Mouse (Mus musculus) brain, embryonic 18.5 days (tissue): ENCODE data around the gene Maats1.
"Not testable (repeated sequence)": the region's sequence is repeated elsewhere in the genome, so short reads cannot be mapped to it uniquely, and the experiment has no call there.

Experiments used
- DNase-seq: peaks from one replicate; pipeline ENCODE4 v3.0.0-alpha.2; 2012; ENCODE audit warnings: low read depth, low spot score

The Maats1 gene

DNA sequence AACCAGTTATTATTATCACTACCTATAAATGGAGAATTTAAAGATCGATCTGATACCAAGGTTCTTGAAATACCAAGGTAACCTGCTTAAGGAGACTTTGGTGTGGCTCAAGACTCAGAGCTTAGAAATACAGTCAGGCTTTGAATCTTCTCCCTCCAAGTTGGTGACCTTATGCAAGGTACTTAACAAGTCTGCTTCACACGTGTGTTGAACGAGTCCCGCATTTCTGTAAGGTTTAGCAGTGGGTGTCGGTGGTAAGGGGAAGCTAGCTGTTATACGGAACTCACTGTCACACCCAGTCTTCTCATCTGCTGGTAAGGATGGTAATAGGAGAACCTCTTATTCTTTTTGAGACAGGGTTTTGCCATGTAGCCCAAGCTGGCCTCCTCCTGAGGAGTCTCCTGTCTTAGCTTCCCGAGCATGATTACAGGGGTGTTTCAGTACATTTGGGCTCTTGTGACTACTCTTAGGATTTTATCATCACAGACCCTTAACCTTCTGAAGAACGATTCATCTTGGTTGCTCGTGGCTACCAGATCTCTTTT, 6.3 kb upstream of the Maats1 start:
- DNase-seq = no peak

DNA sequence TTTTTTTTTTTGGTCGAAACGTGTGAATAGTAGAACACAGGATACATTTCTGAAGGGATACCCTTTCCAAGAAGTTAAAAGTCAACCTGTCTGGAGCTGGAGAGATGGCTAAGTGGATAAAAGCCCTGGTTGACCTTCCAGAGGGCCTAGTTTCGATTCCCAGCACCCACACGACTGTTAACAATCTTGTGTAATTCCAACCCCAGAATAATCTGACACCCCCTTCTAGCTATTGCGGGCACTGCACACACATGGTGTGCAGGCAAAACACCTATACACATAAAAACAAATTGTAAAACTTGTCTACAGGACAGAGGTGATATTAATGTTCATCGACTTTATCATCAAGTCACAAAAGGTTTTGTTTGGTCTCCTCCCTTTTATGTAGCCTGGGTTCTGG, 5.6 kb upstream of the Maats1 start:
- DNase-seq = no peak

- peak; percentile 82 for DNase-seq
Observed at GRCm38 (mm10) chr16:38346529-38347325, 4.8 kb upstream of the Maats1 start, which contains the start of the genes Cox17 and Gm21987. Cox17 (plus strand) TSS chr16:38346991. Gm21987 (plus strand) TSS chr16:38347040.

DNA sequence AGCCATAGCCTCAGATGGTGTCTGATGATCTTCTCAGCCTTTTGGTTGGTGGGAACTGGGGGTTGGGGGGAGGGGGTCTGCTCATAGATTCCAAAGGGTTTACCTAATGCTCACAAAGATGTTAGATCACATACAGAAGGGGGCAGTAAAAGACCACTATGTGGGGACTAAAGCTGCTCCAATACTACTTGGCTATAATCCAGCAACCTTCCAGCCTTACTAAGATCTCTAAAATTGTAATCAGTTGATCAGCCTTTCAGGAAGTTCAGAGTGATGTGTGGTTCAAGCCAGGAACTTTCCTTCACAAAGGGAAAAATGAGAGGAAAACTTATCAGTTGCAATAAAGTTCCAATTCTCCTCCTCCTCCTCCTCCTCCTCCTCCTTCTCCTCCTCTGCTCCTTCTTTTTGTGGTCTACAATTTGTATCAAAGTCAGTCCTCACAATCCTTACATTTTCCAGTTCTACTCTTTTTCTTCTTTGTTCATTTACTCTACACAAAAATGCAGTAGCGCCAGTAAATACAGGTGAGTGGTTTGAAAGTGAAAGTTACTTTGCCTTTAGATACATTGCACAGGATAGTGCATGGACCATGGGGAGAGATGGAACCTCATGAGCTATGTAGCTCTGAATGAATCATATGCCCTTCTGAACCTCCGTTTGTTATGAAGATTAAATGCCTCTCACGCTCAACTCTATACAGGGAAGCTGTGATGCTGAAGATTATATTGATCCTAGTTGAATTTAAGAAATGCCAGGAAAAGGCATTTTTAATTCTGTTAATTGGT, 3.2 kb upstream of the Maats1 start:
- DNase-seq = no peak

GRCm38 (mm10) chr16:38338077-38338476, 3.9 kb downstream of the Maats1 start:
- not testable (repeated sequence) for DNase-seq

GRCm38 (mm10) chr16:38334431-38334830, 7.5 kb downstream of the Maats1 start:
- DNase-seq = no peak

DNA sequence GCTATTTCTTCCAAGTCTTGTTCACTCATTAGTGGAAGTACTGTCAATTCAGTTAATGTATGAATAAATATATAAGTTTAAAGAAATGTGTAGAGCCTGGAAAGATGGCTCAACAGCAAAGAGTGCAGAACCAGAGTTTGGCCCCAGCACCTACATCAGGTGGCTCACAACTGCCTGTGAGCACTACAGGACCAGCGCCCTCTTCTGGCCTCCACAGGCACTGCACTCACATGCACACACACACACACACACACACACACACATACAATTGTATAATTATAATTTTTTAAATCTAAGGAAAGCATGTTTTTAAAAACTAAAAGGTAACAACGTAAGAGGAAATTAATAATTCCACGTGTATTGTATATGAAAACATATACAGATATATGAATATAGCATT, 12.6 kb downstream of the Maats1 start:
- no peak for DNase-seq

- DNase-seq = no peak
Observed at GRCm38 (mm10) chr16:38326778-38327397, 15.1 kb downstream of the Maats1 start.

GRCm38 (mm10) chr16:38324311-38324710, 17.6 kb downstream of the Maats1 start:
- no peak for DNase-seq

DNA sequence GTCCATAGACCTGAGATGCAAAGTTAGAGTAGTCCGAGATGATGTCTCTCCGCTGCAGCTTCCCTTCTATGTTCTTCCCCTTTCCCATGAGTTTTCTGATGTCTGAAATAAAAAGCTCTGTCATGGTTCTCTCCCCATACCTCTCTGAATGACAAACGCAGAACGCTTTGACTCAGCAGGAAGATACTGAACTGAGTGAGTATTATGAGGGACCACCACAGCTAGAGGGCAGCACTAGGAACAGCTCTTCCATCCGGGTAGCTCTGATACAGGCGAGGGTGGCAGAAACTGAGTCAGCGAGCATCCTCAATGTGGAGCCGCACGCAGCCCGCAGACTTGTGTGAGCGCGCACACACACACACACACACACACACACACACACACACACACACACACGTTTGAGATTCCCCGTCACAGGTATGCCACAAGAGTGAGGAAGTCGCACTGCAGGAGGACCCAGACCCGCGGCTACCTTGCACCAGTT, 20.4 kb downstream of the Maats1 start:
- no peak for DNase-seq

DNA sequence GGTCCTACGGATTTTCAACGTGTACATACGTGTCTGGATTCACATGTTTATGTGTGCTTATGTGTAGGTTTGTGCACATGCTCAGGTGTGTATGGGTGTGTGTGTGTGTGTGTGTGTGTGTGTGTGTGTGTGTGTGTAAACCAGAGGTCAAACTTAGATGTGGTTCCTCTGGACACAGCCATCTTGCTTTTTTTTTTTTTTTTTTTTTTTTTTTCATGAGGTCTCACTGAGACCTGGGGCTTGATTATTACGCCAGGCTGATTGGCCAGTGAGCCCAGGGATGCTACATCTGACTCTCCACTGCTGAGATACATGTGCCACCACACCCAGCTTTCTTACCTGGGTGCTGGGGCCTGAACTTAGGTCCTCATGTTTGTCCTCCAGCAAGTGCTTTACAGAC, 22.9 kb downstream of the Maats1 start:
- no peak for DNase-seq

DNA sequence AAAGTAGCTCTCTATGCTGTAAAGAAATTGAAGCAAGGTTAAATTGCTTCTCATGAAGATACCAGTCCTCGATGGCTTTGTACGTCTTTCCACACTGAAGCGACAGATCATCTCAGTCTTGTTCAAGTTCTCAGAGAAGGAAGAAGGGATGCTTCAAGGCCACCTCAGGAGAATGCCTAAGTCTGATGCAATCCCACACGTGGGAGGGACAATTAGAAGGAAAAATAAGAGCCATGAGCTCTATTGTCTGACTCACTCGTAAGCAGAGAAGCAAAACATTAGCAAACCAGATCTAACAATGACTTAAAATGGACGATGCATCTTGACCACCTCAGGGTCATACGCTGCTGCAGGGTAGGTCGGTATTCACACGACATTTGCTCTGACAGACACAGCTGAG, 23.5 kb downstream of the Maats1 start:
- DNase-seq = no peak

DNA sequence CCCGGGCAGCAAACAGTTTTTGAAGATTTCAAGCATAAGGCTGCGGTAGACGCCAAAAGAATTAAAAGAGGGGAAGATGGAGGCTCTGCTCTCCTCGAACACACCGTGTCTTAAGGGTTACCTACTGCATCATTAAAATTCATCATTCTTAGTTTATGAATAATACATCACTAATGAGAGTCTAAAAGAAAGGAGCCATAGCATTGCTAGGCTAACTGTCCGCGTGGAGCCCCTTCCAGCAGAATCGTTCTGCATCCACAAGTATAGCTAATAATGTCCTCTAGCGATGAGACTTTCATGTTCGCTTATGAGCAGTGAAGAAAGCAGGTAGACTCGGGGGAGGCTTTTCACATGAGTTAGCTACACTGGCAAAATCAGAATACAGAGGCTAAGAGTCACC, 33.7 kb downstream of the Maats1 start:
- no peak for DNase-seq

GRCm38 (mm10) chr16:38307651-38308050, 34.3 kb downstream of the Maats1 start:
- DNase-seq = no peak

- DNase-seq = no peak
Observed at GRCm38 (mm10) chr16:38307221-38307605, 34.7 kb downstream of the Maats1 start.

GRCm38 (mm10) chr16:38306571-38307220, 35.2 kb downstream of the Maats1 start:
- DNase-seq = no peak

DNA sequence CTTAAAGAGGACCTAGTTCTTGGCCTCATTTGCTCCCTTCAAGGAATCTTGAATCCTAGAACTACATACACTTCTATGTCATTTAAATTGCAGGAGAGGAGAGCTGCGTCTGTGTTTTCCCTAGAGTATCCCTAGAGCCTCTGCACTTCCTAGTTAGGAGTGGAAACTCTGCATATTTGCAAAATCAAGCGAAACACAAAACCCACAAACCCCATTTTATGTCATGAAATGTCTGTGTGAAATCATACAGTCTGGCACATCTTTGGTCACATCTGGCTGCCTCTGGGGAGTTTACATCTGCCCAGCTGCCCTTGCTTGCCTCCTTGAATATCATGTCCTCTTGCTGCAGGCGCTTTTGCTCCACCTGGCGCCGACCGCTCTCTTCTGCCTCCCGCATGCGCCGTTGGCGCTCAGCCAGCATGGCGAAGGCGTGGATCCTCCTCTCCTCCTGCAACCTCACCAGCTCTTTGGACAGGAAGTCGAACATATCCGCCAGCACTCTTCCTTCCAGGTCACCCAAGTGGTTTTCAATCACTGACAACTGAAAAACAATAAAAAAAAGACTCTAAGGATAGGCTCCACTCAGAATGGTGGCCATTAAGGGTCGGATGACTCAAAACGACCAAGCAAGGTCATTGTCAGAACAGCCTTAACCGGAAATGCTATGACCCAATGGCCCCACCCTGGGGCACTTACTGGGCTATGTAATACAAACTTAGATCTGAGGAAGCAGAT, 37.3 kb downstream of the Maats1 start:
- DNase-seq = no peak

GRCm38 (mm10) chr16:38302367-38302766, 39.6 kb downstream of the Maats1 start:
- DNase-seq = no peak

GRCm38 (mm10) chr16:38298410-38298809, 43.5 kb downstream of the Maats1 start:
- no peak for DNase-seq

- no peak for DNase-seq
Observed at GRCm38 (mm10) chr16:38295349-38295930, 46.5 kb downstream of the Maats1 start.
